Mouse (Mus musculus) retina, postnatal 1 day (tissue): Measurements from ENCODE around the gene Tmem267.
A peak's percentile ranks its signal among the peaks of the same experiment; 100 is the strongest.

Experiments used
- DNase-seq: peaks from one replicate; pipeline ENCODE4 v3.0.0-alpha.2; 2012

Gene Tmem267

DNA sequence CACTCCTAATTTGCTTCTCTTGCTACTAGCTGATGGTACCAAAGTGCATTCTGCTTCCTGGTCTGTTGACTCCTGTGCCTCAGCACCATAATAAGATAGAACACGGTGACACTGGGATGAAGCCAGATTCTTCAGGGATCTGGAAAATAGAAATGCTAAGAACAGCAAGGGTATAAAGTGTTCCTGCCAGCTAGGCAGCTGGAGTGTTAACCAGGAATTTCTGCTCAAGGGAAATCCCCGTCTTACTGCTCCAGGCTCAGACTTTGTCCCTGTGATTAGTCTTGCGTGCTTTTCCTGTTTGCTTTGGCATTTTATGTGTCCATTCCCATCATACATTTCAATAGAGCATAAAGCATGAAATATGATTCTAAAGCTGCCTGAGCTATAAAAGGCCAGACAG, 131.9 kb downstream of the Tmem267 start:
- DNase-seq: no peak

DNA sequence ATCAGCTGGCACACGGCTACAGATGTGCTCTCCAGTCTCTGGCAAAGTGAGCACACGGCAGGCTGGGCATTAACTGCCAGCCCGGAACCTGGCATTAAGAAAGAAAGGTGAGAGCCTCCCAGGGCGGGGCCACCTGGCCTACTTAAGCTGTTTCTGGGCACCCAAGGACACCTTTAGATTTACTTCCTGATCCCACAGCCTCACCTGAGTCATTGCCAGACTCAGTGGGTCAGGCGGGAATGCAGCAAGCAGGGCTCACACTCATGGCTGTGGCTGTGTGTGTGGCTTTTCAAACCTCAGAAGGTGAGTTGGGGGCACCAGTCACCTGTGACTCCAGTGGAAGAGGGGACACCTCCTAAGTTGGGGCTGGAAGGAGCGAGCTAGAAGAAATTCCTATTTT, 135.8 kb downstream of the Tmem267 start, which contains the start of gene Ccl28:
Gene Ccl28, plus strand, starts transcription at position 186 of the 400 bp plus-strand sequence.
- no peak for DNase-seq

GRCm38 (mm10) chr13:119625952-119626351, 138.1 kb downstream of the Tmem267 start:
- DNase-seq: peak; percentile 56

DNA sequence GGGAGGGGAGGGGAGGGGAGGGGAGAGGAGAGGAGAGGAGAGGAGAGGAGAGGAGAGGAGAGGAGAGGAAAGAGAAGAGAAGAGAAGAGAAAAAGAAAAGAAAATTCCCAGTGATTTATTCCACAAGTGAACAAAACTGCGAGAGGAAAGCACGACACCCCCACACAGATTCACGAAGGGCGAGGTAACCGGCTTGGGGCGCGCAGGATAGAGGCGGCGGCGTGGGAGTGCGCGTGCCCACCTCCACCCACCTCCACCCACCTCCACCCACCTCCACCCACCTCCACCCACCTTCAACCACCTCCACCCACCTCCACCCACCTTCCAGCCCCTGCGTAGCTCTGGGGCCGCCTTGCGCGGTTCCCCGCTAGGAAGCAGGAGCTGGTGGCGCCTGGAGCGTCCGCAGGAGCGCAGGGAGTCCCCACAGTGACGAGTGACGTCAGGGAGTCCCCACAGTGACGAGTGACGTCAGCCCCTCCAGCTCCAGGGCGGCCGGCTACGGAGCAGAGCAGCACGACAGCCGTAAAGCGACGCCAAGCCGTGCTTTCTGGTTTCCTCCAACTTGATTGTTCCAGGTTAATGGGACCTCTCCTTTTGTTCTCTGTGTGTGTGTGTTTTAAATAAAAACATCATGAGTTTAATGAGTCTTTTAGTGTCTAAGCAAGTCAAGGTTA, 143.8 kb downstream of the Tmem267 start:
- peak; percentile 95 for DNase-seq

DNA sequence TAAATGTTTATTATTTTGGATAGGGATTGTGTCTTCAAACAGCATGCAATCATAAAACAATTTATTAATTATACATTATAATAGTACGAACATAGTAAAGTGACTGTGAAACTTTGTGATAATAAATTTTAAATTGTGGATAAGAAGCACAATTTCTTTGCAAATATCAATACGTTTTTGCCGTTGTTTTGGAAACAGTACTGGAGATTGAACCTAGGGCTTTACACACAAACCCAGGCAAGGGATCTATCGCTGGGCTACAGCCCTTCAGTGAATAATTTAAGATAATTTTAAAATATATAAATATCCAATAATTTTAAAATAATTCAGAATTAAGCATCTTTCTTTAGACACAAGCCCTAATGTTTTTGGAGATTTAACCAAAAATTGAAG, 144.3 kb downstream of the Tmem267 start:
- no peak for DNase-seq

GRCm38 (mm10) chr13:119635496-119635895, 147.7 kb downstream of the Tmem267 start:
- DNase-seq: no peak

DNA sequence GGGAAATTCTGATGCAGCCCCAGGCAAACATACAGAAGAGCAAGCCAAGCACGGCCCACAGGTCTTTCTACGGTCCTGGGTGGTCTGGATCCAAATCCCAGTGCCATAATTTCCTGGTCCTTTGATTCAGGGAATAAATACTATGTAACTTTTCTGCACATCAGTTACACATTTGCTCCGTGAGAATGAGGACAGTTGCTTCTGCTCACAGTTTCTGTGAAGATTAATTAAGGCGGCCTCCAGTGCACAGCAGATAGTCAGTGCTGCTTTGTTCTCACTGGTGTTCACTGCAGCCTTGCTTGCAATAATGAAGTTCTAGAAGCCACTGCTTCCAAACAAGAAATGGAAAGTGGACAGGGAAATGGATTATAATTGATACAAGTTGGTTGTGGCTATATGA, 150.0 kb downstream of the Tmem267 start:
- DNase-seq: peak; percentile 34

DNA sequence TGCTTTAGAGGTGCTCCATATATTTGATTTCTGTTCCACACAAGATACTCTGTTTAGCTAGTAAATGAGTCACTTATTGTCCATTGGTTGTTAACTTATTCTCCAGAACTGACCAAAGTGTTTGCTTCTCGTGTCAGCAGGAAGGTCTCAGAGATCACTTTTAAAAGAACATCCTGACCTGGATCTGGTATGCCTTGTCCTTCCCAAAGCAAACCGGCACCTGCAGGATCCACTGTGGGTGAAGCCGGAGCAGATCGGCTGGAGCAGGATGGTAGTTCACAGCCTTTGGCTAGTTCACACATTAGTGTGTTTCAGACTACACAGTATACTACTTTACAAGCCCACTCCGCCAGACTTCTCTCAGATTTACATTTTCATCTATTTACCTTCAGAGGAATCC, 150.6 kb downstream of the Tmem267 start:
- no peak for DNase-seq

GRCm38 (mm10) chr13:119639302-119639701, 151.5 kb downstream of the Tmem267 start:
- no peak for DNase-seq

DNA sequence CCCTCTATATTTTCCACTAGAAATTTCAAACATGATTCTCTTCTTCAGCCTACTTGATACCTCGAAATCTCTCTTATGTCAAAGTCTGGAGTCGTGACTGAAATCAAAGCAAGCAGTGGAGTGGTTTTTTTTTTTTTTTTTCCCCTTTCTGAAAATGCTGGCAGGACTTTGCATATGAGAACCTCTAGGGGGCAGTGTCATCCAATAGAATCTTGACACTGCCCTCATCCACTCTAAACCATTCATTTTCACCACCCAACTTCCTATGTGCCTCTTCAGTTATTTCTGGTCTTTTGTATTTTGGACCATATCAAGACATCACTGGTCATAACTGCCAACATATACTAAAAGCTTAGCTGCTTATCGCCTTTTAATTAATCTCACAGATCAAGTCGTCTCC, 152.7 kb downstream of the Tmem267 start:
- DNase-seq: peak; percentile 72

- no peak for DNase-seq
These were observed 153.3 kb downstream of the Tmem267 start for GRCm38 (mm10) chr13:119641145-119641544.

DNA sequence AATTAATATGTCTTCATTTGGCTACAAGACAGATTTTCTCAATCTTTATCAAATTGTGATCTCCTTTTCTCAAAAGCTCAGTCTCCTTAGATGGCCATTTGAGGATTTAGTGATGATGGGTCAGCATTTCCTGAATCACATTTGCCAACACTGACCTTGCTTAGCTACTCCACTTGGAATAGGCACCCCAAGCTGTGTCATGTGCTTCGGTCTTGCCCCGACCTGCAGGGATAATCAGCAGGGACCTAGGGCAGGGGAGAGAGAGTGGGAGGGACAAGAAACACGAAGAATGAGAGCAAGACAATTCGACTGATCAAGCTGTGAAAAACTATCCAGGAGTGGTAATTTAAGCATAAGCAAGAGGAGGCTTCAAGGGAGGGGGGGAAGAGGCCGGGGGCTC, 156.9 kb downstream of the Tmem267 start:
- no peak for DNase-seq

GRCm38 (mm10) chr13:119646511-119646910, 158.7 kb downstream of the Tmem267 start:
- no peak for DNase-seq

GRCm38 (mm10) chr13:119648891-119649698, 161.3 kb downstream of the Tmem267 start:
- DNase-seq: no peak

GRCm38 (mm10) chr13:119649699-119650046, 161.8 kb downstream of the Tmem267 start:
- DNase-seq: peak; percentile 53

GRCm38 (mm10) chr13:119654734-119655133, 166.9 kb downstream of the Tmem267 start:
- no peak for DNase-seq

- DNase-seq: no peak
These were observed 168.4 kb downstream of the Tmem267 start for GRCm38 (mm10) chr13:119656246-119656645.

DNA sequence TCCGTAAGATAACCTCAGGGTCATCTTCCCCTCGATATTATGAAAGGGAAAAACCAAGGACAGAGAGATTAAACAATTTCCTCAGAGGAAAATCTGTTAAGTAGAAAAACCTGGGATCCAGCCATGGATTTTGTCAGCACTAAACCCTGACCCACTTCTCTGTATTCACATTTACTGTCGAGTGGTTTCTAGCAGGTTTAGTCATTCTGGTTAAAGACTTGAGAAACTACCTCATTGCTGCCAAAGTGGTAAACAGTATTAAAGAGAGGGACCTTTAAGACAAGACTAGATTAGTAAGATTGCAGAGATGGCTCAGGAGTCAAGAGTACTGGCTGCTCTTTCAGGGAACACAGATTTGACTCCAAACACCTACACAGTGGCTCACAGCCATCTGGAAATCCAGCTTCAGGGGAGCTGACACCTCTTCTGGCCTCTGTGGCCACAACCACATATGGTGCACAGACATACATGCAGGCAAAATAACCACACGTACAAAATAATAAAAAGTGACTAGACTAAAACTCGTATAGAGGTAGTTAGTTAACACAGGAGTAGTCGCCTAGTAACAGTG, 169.1 kb downstream of the Tmem267 start:
- no peak for DNase-seq
